Mouse (Mus musculus) cerebellum, adult 2 months (tissue): Measurements from ENCODE around the gene AC131692.1.

Experiments
- CTCF ChIP-seq: fragments of 200-500 bp; IDR thresholded peaks from 2 replicates; pipeline ENCODE4 v1.5.1; 2011; ENCODE audit warnings: low read depth, mild to moderate bottlenecking, control low read depth, low read length, moderate library complexity, borderline replicate concordance; ENCODE audit not compliant: insufficient read depth
- POLR2A ChIP-seq: fragments of 200-500 bp; IDR thresholded peaks from 2 replicates; pipeline ENCODE4 v1.6.1; 2011; ENCODE audit warnings: low read length, control low read depth, borderline replicate concordance; ENCODE audit not compliant: insufficient read depth

DNA sequence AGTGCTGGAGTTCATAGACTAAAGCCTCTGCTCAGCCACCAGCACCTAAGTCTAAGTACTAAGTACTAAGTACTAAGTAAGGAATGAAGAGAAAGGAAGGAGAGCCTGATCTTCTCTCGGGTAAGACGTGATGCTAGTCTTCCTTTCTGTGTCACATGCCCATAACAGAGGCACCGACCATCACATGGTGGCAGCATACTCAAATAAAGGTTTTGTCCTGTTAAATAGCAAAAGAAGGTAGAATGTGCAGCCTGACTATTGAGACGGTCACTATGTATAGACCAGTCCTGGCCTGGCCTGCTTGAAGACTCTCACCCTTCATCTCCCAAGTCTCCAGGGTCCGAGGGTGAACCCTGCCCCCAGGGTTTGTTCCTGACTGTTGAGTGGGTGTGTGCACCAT is 50.6 kb downstream of the AC131692.1 start:
- TF ChIP-seq POLR2A, result no peak
- peak; percentile 25; the same call in 1 of the 2 replicates for TF ChIP-seq CTCF
